Mouse (Mus musculus): ENCODE data around the gene AB124611. TPM values are rescaled to one million over a fixed set of nuclear protein-coding genes. Genes with fewer than 3 reads are reported as not detected.
"Not testable (repeated sequence)": the region's sequence is repeated elsewhere in the genome, so short reads cannot be mapped to it uniquely, and the experiment has no call there.

AB124611 gene
- polyA plus RNA-seq, 1 experiment from 2014 or later = 5.6 TPM

DNA sequence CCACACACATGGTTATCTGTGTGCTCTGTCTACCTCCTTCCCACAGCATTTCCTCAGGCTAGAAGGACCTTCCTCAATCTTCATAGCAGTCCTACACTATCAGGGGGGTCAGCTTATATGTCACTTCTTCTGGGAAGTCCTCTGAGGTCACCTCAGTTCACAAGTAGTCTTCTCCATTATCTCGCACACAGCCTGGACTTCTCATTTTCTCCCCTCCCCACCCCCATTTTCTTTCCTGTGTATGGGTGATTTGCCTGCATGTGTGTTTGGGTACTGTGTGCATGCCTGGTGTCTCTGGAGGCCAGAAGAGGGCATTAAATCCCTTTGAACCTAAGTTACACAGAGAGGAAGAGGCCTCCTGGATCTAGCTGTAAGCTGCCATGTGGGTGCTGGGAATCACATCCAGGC is 1.9 kb downstream of the AB124611 start:
- ATAC-seq (replicated peaks; ENCODE audit: low FRiP score) = no peak
- no peak for DNase-seq (ENCODE audit: low spot score)
- Histone ChIP-seq H3K27ac (ENCODE audit: low read depth, low read length) (no peak overlapping the region), H3K9ac (ENCODE audit: low read length) (no peak overlapping the region), H3K9me3 (ENCODE audit: control insufficient read depth, low read length) (no peaks in the 10 kb centered on the region), H3K4me1 (replicated peaks; ENCODE audit: control insufficient read depth, insufficient read depth, low read length) (no peaks in the 10 kb centered on the region), H3K4me2 (ENCODE audit: low read depth, low read length, severe bottlenecking) (no peak overlapping the region), H3K27me3 (ENCODE audit: control insufficient read depth, insufficient read depth, low read length) (no peaks in the 10 kb centered on the region), H3K4me3 (ENCODE audit: low read depth, low read length) (no peak overlapping the region), H3K36me3 (ENCODE audit: control insufficient read depth, insufficient read depth, low read length) (no peaks in the 10 kb centered on the region)
- 76% methylated on average over 1 of the region's 1 CpGs for WGBS

DNA sequence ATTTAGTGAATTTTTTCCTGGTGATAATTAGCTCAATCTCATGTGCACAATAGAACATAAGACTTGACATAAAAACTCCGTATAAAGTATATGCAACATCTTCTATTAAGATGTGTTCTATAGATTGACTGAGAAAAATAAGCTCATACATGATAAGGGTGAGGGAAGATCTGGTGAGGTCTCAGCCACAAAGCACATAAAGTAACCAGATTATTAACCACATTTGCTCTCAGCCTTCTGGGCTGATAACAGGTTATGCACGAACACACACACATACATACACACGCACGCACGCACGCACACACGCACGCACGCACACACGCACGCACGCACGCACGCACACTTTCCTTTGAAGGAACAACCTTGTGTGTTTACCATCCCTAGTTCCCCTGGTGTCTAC is 10.5 kb downstream of the AB124611 start:
- DNase-seq (ENCODE audit: low spot score) (no peak), ATAC-seq (replicated peaks; ENCODE audit: low FRiP score) (no peak)
- Histone ChIP-seq H3K27me3 (ENCODE audit: control insufficient read depth, insufficient read depth, low read length) (no peaks in the 10 kb centered on the region), H3K4me2 (ENCODE audit: low read depth, low read length, severe bottlenecking) (no peak overlapping the region), H3K4me3 (ENCODE audit: low read depth, low read length) (no peak overlapping the region), H3K4me1 (replicated peaks; ENCODE audit: control insufficient read depth, insufficient read depth, low read length) (no peaks in the 10 kb centered on the region), H3K27ac (ENCODE audit: low read depth, low read length) (no peak overlapping the region), H3K9ac (ENCODE audit: low read length) (no peak overlapping the region), H3K9me3 (ENCODE audit: control insufficient read depth, low read length) (no peaks in the 10 kb centered on the region), H3K36me3 (ENCODE audit: control insufficient read depth, insufficient read depth, low read length) (no peaks in the 10 kb centered on the region)
- WGBS = 96% methylated on average over 14 of the region's 14 CpGs

DNA sequence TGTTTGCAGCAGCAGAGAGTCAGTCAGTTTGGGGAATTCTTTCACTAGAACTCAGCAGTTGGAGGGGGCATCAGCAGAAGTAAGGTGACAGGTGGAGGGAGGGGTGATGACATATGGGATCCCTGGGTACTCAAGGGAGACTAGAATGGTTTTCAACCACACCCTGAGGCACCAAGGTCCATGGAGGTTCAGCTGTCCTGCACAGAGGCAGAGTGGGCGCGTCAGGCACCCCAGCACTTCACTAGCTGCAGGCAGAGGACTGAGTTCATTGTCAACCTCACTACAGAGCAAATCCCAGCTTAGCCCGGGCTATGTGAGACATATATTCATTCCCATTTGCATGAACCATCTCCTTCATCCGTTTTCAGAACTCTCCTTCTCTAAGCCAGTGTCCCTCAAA is 11.0 kb downstream of the AB124611 start:
- ATAC-seq (replicated peaks; ENCODE audit: low FRiP score) = no peak
- no peak overlapping the region for H3K9ac ChIP-seq (ENCODE audit: low read length)
- H3K36me3 ChIP-seq (ENCODE audit: control insufficient read depth, insufficient read depth, low read length) = no peaks in the 10 kb centered on the region
- WGBS = 83% methylated on average over 4 of the region's 4 CpGs
- H3K27ac ChIP-seq (ENCODE audit: low read depth, low read length) = no peak overlapping the region
- no peaks in the 10 kb centered on the region for H3K9me3 ChIP-seq (ENCODE audit: control insufficient read depth, low read length)
- H3K4me3 ChIP-seq (ENCODE audit: low read depth, low read length) = no peak overlapping the region
- DNase-seq (ENCODE audit: low spot score) = no peak
- no peaks in the 10 kb centered on the region for H3K4me1 ChIP-seq (replicated peaks; ENCODE audit: control insufficient read depth, insufficient read depth, low read length)
- H3K27me3 ChIP-seq (ENCODE audit: control insufficient read depth, insufficient read depth, low read length) = no peaks in the 10 kb centered on the region
- H3K4me2 ChIP-seq (ENCODE audit: low read depth, low read length, severe bottlenecking) = no peak overlapping the region

DNA sequence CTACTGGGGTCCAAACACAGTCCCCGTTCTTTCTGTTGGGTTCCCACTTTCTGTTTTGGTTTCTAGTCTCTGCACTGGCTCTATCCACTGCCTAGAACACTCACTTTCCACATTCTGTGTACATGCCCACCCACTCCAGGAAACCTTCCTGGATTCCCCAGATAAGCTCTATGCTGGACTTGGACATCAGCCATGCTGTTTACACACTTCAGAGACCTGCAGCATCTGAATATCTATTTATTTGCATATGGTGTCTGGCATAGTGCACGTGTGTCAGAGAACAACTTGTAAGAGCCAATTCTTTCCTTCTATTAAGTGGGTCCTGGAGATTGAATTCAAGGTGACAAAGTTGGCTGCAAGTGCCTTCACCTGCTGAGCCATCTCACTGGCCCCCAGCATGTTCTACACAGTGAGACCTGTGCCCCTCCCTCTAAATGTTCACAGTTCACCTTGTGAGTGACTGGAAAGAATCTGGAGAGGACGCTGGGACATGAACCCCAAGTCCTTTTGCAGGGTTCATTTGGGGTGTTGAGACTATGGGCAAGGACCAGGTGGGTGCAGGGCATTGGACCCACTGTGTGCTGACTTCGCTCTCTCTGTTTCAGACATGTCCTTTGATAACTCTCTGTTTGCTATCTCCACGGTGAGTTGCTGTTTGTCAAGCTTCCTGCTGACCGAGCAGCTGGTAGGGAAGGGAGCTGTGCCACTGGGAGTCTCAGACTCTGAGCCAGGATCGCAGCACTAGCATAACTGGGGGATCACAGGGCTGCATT is 14.2 kb downstream of the AB124611 start:
- WGBS = 81% methylated on average over 7 of the region's 7 CpGs
- DNase-seq (ENCODE audit: low spot score) = no peak
- no peaks in the 10 kb centered on the region for H3K9me3 ChIP-seq (ENCODE audit: control insufficient read depth, low read length)

DNA sequence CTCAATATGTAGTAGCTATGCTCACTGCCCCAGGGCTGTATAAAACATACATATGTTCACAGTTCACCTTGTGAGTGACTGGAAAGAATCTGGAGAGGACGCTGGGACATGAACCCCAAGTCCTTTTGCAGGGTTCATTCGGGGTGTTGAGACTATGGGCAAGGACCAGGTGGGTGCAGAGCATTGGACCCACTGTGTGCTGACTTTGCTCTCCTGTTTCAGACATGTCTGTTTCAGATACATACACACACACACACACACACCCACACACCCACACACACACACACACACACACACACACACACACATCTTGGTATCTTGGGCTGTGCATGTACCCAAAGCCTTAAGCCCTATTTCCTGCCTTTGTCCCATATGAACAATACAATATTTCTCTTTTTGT is 16.0 kb downstream of the AB124611 start:
- not testable (repeated sequence) for DNase-seq (ENCODE audit: low spot score); H3K9ac ChIP-seq (ENCODE audit: low read length); H3K9me3 ChIP-seq (ENCODE audit: control insufficient read depth, low read length); H3K36me3 ChIP-seq (ENCODE audit: control insufficient read depth, insufficient read depth, low read length); H3K4me1 ChIP-seq (replicated peaks; ENCODE audit: control insufficient read depth, insufficient read depth, low read length); H3K4me3 ChIP-seq (ENCODE audit: low read depth, low read length); H3K4me2 ChIP-seq (ENCODE audit: low read depth, low read length, severe bottlenecking); H3K27me3 ChIP-seq (ENCODE audit: control insufficient read depth, insufficient read depth, low read length); ATAC-seq (replicated peaks; ENCODE audit: low FRiP score); H3K27ac ChIP-seq (ENCODE audit: low read depth, low read length)
- WGBS = 92% methylated on average over 2 of the region's 2 CpGs

More for the DNA sequence above, 14.2 kb downstream of the AB124611 start:
- H3K27me3 ChIP-seq (ENCODE audit: control insufficient read depth, insufficient read depth, low read length) = no peaks in the 10 kb centered on the region
- ATAC-seq (replicated peaks; ENCODE audit: low FRiP score) = no peak
- H3K4me2 ChIP-seq (ENCODE audit: low read depth, low read length, severe bottlenecking) = no peak overlapping the region
- H3K36me3 ChIP-seq (ENCODE audit: control insufficient read depth, insufficient read depth, low read length) = no peaks in the 10 kb centered on the region
- H3K4me3 ChIP-seq (ENCODE audit: low read depth, low read length) = no peak overlapping the region
- no peak overlapping the region for H3K27ac ChIP-seq (ENCODE audit: low read depth, low read length)
- H3K4me1 ChIP-seq (replicated peaks; ENCODE audit: control insufficient read depth, insufficient read depth, low read length) = no peaks in the 10 kb centered on the region
- no peak overlapping the region for H3K9ac ChIP-seq (ENCODE audit: low read length)

DNA sequence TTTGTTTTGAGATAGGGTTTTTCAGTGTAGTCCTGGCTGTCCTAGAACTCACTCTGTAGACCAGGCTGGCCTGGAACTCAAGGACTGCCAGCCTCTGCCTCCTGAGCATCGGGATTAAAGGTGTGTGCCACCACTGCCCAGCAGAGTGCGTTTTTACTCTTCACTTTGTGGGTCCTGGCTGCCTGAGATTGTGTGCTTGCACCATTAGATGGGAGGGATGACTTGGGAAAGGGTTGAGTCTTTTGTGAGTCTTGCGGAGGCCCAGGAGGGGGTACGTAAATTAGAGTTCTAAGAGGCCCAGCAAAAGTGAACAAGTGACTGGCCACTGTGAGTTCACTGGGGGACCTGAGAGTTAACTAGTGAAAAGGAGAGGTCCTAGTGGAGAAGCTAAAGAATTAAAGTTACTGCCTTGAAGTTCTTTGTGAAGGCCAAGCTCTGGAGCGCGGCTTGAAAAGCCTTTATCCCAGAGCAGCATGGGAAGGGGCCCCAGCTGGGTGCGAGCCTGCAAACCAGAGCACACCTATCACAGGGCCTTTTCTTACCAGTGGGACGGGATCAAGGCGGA is 19.5 kb downstream of the AB124611 start:
- WGBS = 3% methylated on average over 9 of the region's 9 CpGs

DNA sequence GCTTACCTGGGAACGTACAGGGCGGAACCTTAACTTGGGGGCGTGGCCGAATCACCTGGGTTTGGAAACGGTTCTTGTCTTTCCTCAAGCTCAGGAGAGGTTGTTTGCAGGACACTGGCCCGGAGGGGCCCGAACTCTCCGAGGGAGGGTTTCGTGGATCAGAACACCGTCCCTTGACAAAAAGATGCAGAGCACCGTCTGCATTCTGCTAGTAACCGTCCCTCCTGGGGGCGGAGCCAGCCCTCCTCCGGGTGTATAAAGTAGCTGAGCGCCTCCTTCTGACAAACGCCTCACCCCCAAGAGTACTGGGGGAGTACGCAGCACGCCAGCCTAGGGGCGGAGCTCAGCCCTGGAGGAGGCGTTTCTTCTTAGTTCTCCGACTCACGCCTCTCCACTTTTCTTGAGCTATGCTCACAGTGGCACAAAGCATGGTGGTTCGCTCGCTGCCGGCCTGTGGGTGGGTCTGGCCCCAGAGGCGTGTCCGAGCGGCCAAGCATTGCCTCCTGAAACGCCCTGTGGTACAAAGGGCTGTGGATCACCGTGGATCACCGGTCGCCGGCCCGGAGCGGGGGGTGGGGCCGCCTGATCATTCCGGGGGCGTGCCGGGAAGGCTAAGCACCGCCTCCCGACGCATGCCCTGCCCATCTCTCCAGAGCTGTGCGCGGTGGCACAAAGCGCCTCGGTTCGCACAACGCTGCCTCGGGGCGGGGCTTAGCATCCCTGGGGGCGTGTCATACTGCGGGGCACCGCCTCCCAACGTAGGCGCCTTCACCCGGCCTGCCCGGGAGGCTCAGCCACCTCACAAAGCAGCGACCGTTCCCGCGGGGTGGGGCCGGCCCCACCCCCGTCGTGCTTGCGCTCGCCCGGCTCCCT is 20.2 kb downstream of the AB124611 start:
- H3K9me3 ChIP-seq (ENCODE audit: control insufficient read depth, low read length) = no peaks in the 10 kb centered on the region
- no peaks in the 10 kb centered on the region for H3K36me3 ChIP-seq (ENCODE audit: control insufficient read depth, insufficient read depth, low read length)
- H3K27me3 ChIP-seq (ENCODE audit: control insufficient read depth, insufficient read depth, low read length) = no peaks in the 10 kb centered on the region
- DNase-seq (ENCODE audit: low spot score) (peak; percentile 100), ATAC-seq (replicated peaks; ENCODE audit: low FRiP score) (peak; percentile 93)
- peak overlapping the region; percentile 60 for H3K9ac ChIP-seq (ENCODE audit: low read length)
- H3K4me1 ChIP-seq (replicated peaks; ENCODE audit: control insufficient read depth, insufficient read depth, low read length) = peaks cover 7% of the 10 kb centered on the region
- under 1% methylated on average over 61 of the region's 67 CpGs for WGBS
- H3K27ac ChIP-seq (ENCODE audit: low read depth, low read length) = peak overlapping the region; percentile 84
- peak overlapping the region; percentile 78 for H3K4me3 ChIP-seq (ENCODE audit: low read depth, low read length)
- H3K4me2 ChIP-seq (ENCODE audit: low read depth, low read length, severe bottlenecking) = peak overlapping the region; percentile 75

More for the DNA sequence above, 19.5 kb downstream of the AB124611 start:
- peak; percentile 65 for ATAC-seq (replicated peaks; ENCODE audit: low FRiP score)
- Histone ChIP-seq H3K9ac (ENCODE audit: low read length) (peak overlapping the region; percentile 60), H3K27me3 (ENCODE audit: control insufficient read depth, insufficient read depth, low read length) (no peaks in the 10 kb centered on the region), H3K36me3 (ENCODE audit: control insufficient read depth, insufficient read depth, low read length) (no peaks in the 10 kb centered on the region), H3K4me3 (ENCODE audit: low read depth, low read length) (peak overlapping the region; percentile 78), H3K4me2 (ENCODE audit: low read depth, low read length, severe bottlenecking) (peak overlapping the region; percentile 75), H3K27ac (ENCODE audit: low read depth, low read length) (peak overlapping the region; percentile 84), H3K4me1 (replicated peaks; ENCODE audit: control insufficient read depth, insufficient read depth, low read length) (peaks cover 7% of the 10 kb centered on the region), H3K9me3 (ENCODE audit: control insufficient read depth, low read length) (no peaks in the 10 kb centered on the region)
- DNase-seq (ENCODE audit: low spot score) = no peak

DNA sequence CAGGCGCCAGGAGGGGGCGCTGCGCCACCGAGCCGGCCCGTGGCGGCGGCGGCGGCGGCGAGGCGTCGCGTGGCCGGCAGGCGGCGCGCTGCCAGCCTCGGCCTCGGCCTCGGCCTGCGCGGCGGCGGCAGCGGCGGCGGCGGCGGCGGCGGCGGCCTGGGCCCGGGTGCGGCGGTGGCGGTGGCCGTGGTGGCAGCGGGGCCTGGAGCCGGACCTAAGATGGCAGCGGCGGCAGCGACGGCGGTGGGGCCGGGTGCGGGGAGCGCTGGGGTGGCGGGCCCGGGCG is 20.8 kb downstream of the AB124611 start, which contains the start of gene Carm1:
Gene Carm1, plus strand, starts transcription at position 106 of the 286 bp plus-strand sequence.
- peak within 1 kb of the TSS; percentile 95 for H3K9ac ChIP-seq (ENCODE audit: low read length)
- H3K4me3 ChIP-seq (ENCODE audit: low read depth, low read length) = peak within 1 kb of the TSS; percentile 78
- H3K9me3 ChIP-seq (ENCODE audit: control insufficient read depth, low read length) = no peaks in the 10 kb centered on the region
- H3K4me2 ChIP-seq (ENCODE audit: low read depth, low read length, severe bottlenecking) = peak within 1 kb of the TSS; percentile 89
- under 1% methylated on average over 29 of the region's 52 CpGs for WGBS
- ATAC-seq (replicated peaks; ENCODE audit: low FRiP score) (peak; percentile 57), DNase-seq (ENCODE audit: low spot score) (no peak)
- peaks cover 7% of the 10 kb centered on the region for H3K4me1 ChIP-seq (replicated peaks; ENCODE audit: control insufficient read depth, insufficient read depth, low read length)
- no peaks in the 10 kb centered on the region for H3K36me3 ChIP-seq (ENCODE audit: control insufficient read depth, insufficient read depth, low read length)
- H3K27ac ChIP-seq (ENCODE audit: low read depth, low read length) = peak within 1 kb of the TSS; percentile 91
- no peaks in the 10 kb centered on the region for H3K27me3 ChIP-seq (ENCODE audit: control insufficient read depth, insufficient read depth, low read length)

Measured in forebrain, embryonic 11.5 days (tissue).